Mouse (Mus musculus) kidney, embryonic 14.5 days (tissue): ENCODE data around the gene Tbc1d19. TPM values are rescaled to one million over a fixed set of nuclear protein-coding genes. Genes with fewer than 3 reads are reported as not detected.

Experiments used
- ATAC-seq: fragments of 200-750 bp; cut with Nextera tagmentation; 2 replicates; pipeline ENCODE4 v1.8.0; 2017; ENCODE audit warnings: moderate number of reproducible peaks, mild to moderate bottlenecking, moderate TSS enrichment, moderate library complexity; ENCODE audit not compliant: low FRiP score, low TSS enrichment
- H3K27ac ChIP-seq: fragments of 300-500 bp; sonication (generic); 2 replicates; pipeline ENCODE4 v1.5.1; 2014; ENCODE audit warnings: low read depth, mild to moderate bottlenecking, low read length, moderate library complexity, mixed read lengths
- H3K27me3 ChIP-seq: fragments of 300-500 bp; sonication (generic); 2 replicates; pipeline ENCODE4 v1.6.1; 2014; ENCODE audit warnings: mild to moderate bottlenecking, low read length; ENCODE audit not compliant: control insufficient read depth, insufficient read depth
- H3K36me3 ChIP-seq: fragments of 300-500 bp; sonication (generic); 2 replicates; pipeline ENCODE4 v1.6.1; 2014; ENCODE audit warnings: low read length, mixed read lengths; ENCODE audit not compliant: control insufficient read depth, insufficient read depth
- H3K4me1 ChIP-seq: fragments of 300-500 bp; sonication (generic); 2 replicates; pipeline ENCODE4 v1.6.1; 2014; ENCODE audit warnings: low read length, mixed read lengths; ENCODE audit not compliant: control insufficient read depth, insufficient read depth
- H3K4me2 ChIP-seq: fragments of 300-500 bp; sonication (generic); replicated peaks from 2 replicates; pipeline ENCODE4 v1.6.1; 2014; ENCODE audit warnings: low read depth, mild to moderate bottlenecking, low read length
- H3K4me3 ChIP-seq: fragments of 300-500 bp; sonication (generic); 2 replicates; pipeline ENCODE4 v1.5.1; 2014; ENCODE audit warnings: mild to moderate bottlenecking, low read length
- H3K9ac ChIP-seq: fragments of 300-500 bp; sonication (generic); 2 replicates; pipeline ENCODE4 v1.6.1; 2014; ENCODE audit warnings: low read depth, mild to moderate bottlenecking, low read length, moderate library complexity
- H3K9me3 ChIP-seq: fragments of 300-500 bp; sonication (generic); 2 replicates; pipeline ENCODE4 v1.6.1; 2016; ENCODE audit warnings: low read length; ENCODE audit not compliant: control insufficient read depth
- polyA plus RNA-seq: library from polyadenylated mRNA; unstranded; fragments of >200 nt; fragmentation: Nextera tagmentation; extraction: Ambion mirVana; gene quantifications from 2 replicates; pipeline ENCODE4 v1.2.1, GENCODE M21; 2014

The Tbc1d19 gene
- polyA plus RNA-seq, 1 experiment from 2014 or later: 43.8 TPM

- Histone ChIP-seq H3K4me1 (peaks cover 18% of the 10 kb centered on the region), H3K9ac (no peak overlapping the region), H3K36me3 (no peaks in the 10 kb centered on the region), H3K9me3 (no peaks in the 10 kb centered on the region), H3K4me2 (no peak overlapping the region), H3K27ac (no peak overlapping the region), H3K27me3 (no peaks in the 10 kb centered on the region), H3K4me3 (no peak overlapping the region)
- ATAC-seq: no peak
These were observed 143.8 kb downstream of the Tbc1d19 start for GRCm38 (mm10) chr5:53953216-53953615.

Other genes starting within 250 kb of the Tbc1d19 start
- gene Cckar, start 101.9 kb upstream of the Tbc1d19 start, polyA plus RNA-seq: 1.2 and 1.6 TPM in 2 replicates
- 16.5 and 26.0 TPM in 2 replicates for gene Stim2, start 188.9 kb downstream of the Tbc1d19 start, polyA plus RNA-seq